Mouse (Mus musculus) embryonic facial prominence, embryonic 12.5 days (tissue): ENCODE results near the gene Reps2. TPM values are rescaled to one million over a fixed set of nuclear protein-coding genes. Genes with fewer than 3 reads are reported as not detected.

Experiments used
- ATAC-seq: fragments of 200-750 bp; cut with Nextera tagmentation; 2 replicates; pipeline ENCODE4 v1.8.0; 2017; ENCODE audit not compliant: insufficient number of reproducible peaks, insufficient read depth, low FRiP score, low TSS enrichment
- H3K27ac ChIP-seq: fragments of 300-500 bp; sonication (generic); 2 replicates; pipeline ENCODE4 v1.5.1; 2016; ENCODE audit warnings: mild to moderate bottlenecking
- H3K27me3 ChIP-seq: fragments of 300-500 bp; sonication (generic); 2 replicates; pipeline ENCODE4 v1.6.1; 2016; ENCODE audit warnings: mild to moderate bottlenecking, moderate library complexity
- H3K36me3 ChIP-seq: fragments of 300-500 bp; sonication (generic); 2 replicates; pipeline ENCODE4 v1.6.1; 2016; ENCODE audit warnings: mild to moderate bottlenecking
- H3K4me1 ChIP-seq: fragments of 300-500 bp; sonication (generic); 2 replicates; pipeline ENCODE4 v1.6.1; 2016
- H3K4me2 ChIP-seq: fragments of 300-500 bp; sonication (generic); replicated peaks from 2 replicates; pipeline ENCODE4 v1.6.1; 2016; ENCODE audit warnings: mild to moderate bottlenecking, moderate library complexity
- H3K4me3 ChIP-seq: fragments of 300-500 bp; sonication (generic); 2 replicates; pipeline ENCODE4 v1.5.1; 2016; ENCODE audit warnings: mild to moderate bottlenecking
- H3K9ac ChIP-seq: fragments of 300-500 bp; sonication (generic); 2 replicates; pipeline ENCODE4 v1.6.1; 2016; ENCODE audit warnings: mild to moderate bottlenecking, moderate library complexity
- H3K9me3 ChIP-seq: fragments of 300-500 bp; sonication (generic); 2 replicates; pipeline ENCODE4 v1.6.1; 2016; ENCODE audit warnings: mild to moderate bottlenecking, moderate library complexity
- WGBS: fragments of 180-500 bp; shearing (Covaris S2); methylation state at CpG from one replicate; pipeline ENCODE4 v1.1.7; 2016; 5-methylcytosine and 5-hydroxymethylcytosine counted together
- polyA plus RNA-seq: library from polyadenylated mRNA; unstranded; fragments of >200 nt; fragmentation: Nextera tagmentation; extraction: Ambion mirVana; gene quantifications from 2 replicates; pipeline ENCODE4 v1.2.1, GENCODE M21; 2016

Gene Reps2
- polyA plus RNA-seq, 1 experiment from 2014 or later = 1.4 TPM

DNA sequence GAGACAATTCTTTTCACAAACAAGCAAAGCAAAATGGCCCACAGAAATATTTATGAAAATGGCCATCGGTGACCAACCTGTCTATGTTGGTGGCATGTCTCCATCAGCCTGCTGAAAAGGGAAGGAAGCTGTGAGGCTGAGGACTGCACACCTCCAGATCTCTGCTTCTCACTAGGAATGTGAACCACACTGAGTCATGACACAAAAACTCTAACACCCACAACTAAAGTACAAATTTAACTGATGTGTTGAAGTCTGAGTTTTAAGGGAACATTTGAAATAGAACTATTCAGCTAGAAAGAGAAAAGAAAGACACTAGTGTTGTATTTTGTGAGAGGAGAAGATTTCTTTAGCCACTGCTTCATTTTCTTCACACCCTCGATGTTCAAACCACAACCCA is 230.3 kb downstream of the Reps2 start:
- ATAC-seq = no peak
- Histone ChIP-seq H3K9ac (no peak overlapping the region), H3K36me3 (no peaks in the 10 kb centered on the region), H3K27ac (no peak overlapping the region), H3K4me2 (no peak overlapping the region), H3K4me1 (no peaks in the 10 kb centered on the region), H3K4me3 (no peak overlapping the region), H3K27me3 (peaks cover 2% of the 10 kb centered on the region; the same call in 1 of the 2 replicates), H3K9me3 (no peaks in the 10 kb centered on the region)
- WGBS = 87% methylated on average over 2 of the region's 2 CpGs

GRCm38 (mm10) chrX:162407291-162407690 is 236.2 kb downstream of the Reps2 start:
- peaks cover 4% of the 10 kb centered on the region; the same call in 1 of the 2 replicates for H3K27me3 ChIP-seq
- ATAC-seq = no peak

GRCm38 (mm10) chrX:162402487-162402886 is 241.0 kb downstream of the Reps2 start:
- ATAC-seq = no peak
- H3K4me1 ChIP-seq = no peaks in the 10 kb centered on the region
- no peak overlapping the region for H3K9ac ChIP-seq
- H3K4me3 ChIP-seq = no peak overlapping the region
- H3K27ac ChIP-seq = no peak overlapping the region
- peaks cover 8% of the 10 kb centered on the region; the same call in 1 of the 2 replicates for H3K27me3 ChIP-seq
- no peaks in the 10 kb centered on the region for H3K9me3 ChIP-seq
- no peaks in the 10 kb centered on the region for H3K36me3 ChIP-seq
- 56% methylated on average over 3 of the region's 3 CpGs for WGBS
- no peak overlapping the region for H3K4me2 ChIP-seq

More at GRCm38 (mm10) chrX:162407291-162407690, 236.2 kb downstream of the Reps2 start:
- Histone ChIP-seq H3K4me2 (no peak overlapping the region), H3K36me3 (no peaks in the 10 kb centered on the region), H3K4me3 (no peak overlapping the region), H3K27ac (no peak overlapping the region), H3K4me1 (no peaks in the 10 kb centered on the region), H3K9ac (no peak overlapping the region), H3K9me3 (no peaks in the 10 kb centered on the region)
- WGBS = 92% methylated on average over 4 of the region's 4 CpGs

DNA sequence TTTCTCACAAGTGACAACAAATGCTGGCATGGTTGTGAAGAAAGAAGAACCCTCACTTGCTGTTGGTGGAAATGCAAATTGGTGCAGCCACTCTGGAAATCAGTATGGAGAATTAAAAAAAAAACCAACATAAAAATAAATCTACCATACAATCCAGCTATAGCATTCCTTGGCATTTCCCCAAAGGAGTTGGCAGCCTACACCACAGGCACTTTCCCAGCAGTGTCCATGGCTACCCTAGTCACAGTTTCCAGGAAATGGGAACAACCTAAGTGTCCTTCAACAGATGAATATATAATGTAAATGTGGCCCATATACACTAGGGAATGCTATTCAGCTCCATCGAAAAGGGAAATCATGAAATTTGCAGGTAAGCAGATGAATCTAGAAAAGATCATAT is 262.7 kb downstream of the Reps2 start:
- no peaks in the 10 kb centered on the region for H3K36me3 ChIP-seq
- no peak overlapping the region for H3K27ac ChIP-seq
- no peaks in the 10 kb centered on the region for H3K9me3 ChIP-seq
- H3K4me2 ChIP-seq = no peak overlapping the region
- 81% methylated on average over 1 of the region's 1 CpGs for WGBS
- no peak overlapping the region for H3K9ac ChIP-seq
- H3K27me3 ChIP-seq = peaks cover 3% of the 10 kb centered on the region; the same call in 1 of the 2 replicates
- H3K4me1 ChIP-seq = no peaks in the 10 kb centered on the region
- H3K4me3 ChIP-seq = no peak overlapping the region
- ATAC-seq = no peak

- ATAC-seq = no peak
- Histone ChIP-seq H3K9me3 (no peaks in the 10 kb centered on the region), H3K27me3 (peaks cover 4% of the 10 kb centered on the region; the same call in 1 of the 2 replicates), H3K4me3 (no peak overlapping the region), H3K4me2 (no peak overlapping the region), H3K9ac (no peak overlapping the region), H3K36me3 (no peaks in the 10 kb centered on the region), H3K27ac (no peak overlapping the region), H3K4me1 (no peaks in the 10 kb centered on the region; the same call in 1 of the 2 replicates)
- WGBS = 61% methylated on average over 2 of the region's 2 CpGs
Measured at GRCm38 (mm10) chrX:162363206-162363605, 280.2 kb downstream of the Reps2 start.

Other genes starting within 250 kb of the Reps2 start
- 402 TPM in 2 replicates for gene Rbbp7, start 116.8 kb upstream of the Reps2 start, polyA plus RNA-seq
- 17.1 TPM in 2 replicates for gene Txlng, start 185.8 kb upstream of the Reps2 start, polyA plus RNA-seq
- 47.0 and 49.4 TPM in 2 replicates for gene Syap1, start 244.8 kb upstream of the Reps2 start, polyA plus RNA-seq